Mouse (Mus musculus) thymus, adult 18-20 months (tissue): ENCODE measurements at regions not wholly inside any gene's neighbourhood (a gene's known extent, or its start where the extent isn't known, plus 50 kb on each side); places are given as distances from the start of the nearest gene placed in this dataset.

Experiments used
- DNase-seq, 2 experiments: peaks; one replicate each; pipeline ENCODE4 v3.0.0; 2022; ENCODE audit warnings: mixed read lengths in 2 of 2

- DNase-seq: no peak
These were observed 156.0 kb downstream of the Gm10260 start for GRCm38 (mm10) chr13:97604451-97604850.

DNA sequence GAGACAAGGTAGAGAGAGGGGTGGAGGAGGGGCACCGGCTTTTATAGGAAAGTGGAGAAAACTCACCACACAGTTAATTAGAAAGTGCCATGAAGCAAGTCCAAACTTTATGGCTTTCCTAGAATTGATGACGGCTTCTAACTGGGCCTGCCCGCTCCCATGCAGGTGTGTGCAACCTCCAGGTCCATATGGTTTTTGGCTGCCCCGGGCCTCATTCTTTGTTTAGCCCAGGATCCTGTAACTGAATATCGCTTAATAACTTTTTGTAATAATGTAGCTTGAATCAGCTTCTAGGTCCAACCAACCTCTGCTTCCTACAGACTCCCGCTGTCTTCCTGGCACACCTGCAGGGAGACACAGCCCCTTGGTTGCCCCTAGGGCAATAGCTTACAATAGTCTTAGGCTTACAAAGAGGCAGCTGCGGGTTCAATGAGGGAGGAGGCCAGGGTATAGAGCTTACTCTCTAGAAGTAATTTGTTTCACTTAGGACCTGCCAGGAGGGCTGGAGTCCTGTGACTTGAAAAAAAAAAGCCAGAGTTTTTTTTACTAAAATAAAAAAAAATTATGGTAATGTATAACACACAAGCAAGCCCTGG lies 159.2 kb downstream of the Gm10260 start:
- DNase-seq: no peak

DNA sequence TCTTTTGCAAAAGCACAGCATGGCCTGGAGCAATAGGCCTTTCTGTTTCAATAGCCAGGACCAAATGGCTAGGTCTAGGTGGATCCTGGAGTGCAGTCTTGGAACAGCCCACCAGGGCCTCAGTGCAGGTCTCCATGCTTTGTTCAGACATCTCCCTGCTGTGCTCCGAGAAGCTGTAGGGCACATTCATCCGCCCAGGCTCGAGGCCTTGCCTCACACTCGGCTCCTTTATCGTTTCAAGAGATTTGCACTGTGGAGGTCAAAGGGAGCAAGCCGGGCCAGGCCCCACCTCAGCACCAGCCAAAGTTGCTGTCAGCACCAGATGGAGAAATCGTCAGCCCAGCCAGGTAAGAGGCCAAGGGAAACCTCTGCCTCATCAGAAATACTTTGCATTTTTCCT lies 160.3 kb downstream of the Gm10260 start:
- DNase-seq: no peak

- DNase-seq: no peak
These were observed 161.7 kb downstream of the Gm10260 start for GRCm38 (mm10) chr13:97598507-97599431.

- no peak for DNase-seq
These were observed 165.6 kb downstream of the Gm10260 start for GRCm38 (mm10) chr13:97594851-97595250.

GRCm38 (mm10) chr13:97589626-97590025 lies 170.8 kb downstream of the Gm10260 start:
- no peak for DNase-seq

- no peak for DNase-seq
These were observed 172.3 kb downstream of the Gm10260 start for GRCm38 (mm10) chr13:97588085-97588484.

- DNase-seq: no peak
These were observed 173.3 kb downstream of the Gm10260 start for GRCm38 (mm10) chr13:97587088-97587487.

DNA sequence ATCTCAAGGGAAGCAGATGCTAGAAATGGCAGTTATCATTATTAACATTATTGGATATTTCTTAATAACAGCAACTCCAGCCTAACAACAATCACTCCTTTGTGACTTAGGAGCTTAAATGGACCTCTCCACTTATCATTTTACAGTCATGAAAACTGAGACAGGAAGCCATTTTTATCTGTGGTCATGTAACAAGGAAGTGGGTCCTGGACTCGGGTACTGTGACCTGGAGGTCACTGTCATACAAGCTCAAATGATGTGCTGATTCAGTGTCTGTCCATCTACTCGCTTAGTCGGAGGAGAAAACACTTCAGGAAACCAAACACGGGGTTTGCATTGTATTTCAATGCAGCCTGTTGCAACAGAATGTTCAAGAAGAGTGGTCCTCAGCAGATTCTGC lies 176.4 kb downstream of the Gm10260 start:
- no peak for DNase-seq

DNA sequence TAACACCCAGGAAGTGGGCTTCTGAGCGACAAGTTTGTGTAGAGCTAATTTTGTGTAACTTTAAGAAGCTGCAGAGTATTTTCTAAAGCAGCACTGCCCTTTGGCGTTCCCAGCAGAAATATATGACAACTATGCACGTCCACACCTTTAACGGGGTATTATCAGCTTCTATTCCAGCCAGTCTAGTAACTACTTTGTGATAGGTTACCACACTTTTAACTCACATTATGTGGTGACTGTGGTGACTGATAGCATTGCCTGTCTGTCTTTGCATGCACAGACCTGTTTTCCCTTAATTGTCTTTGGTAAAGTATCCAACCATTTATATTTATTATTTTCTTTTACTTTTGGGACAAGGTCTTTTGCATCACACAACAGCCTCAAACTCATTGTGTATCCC lies 179.1 kb downstream of the Gm10260 start:
- no peak for DNase-seq

DNA sequence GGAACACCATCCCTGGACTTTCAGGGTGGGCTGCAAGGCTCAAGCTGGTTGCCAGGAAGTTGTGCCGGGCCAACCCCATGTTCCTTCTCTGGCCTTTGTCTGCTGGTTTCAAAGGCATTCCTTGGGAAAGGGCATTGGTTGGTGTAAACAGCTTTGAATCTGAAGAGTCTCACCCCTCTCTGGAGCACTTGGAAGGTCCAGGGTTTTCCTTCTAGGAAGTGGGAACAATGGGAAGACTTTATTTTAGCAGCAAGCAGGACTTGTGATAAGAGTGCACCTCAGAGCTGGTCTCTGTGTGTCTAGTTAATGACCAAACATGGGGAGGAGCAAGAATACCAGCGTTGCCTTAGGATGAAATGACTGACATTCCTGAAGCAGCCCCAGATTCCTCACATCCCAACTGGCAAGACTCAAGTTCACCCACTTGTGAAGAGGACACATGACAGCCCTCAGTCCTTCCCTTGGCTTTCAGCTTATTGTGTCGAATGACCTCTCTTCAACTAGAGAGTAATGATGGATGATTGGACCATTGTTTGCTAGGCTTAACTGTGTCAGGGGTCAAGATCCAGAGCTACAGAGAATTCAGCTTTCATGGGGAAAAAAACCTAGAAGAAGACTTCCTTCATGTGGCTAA lies 180.1 kb downstream of the Gm10260 start:
- no peak for DNase-seq

GRCm38 (mm10) chr13:97578595-97578994 lies 181.8 kb downstream of the Gm10260 start:
- no peak for DNase-seq

- no peak for DNase-seq
These were observed 183.2 kb downstream of the Gm10260 start for GRCm38 (mm10) chr13:97577081-97577785.

DNA sequence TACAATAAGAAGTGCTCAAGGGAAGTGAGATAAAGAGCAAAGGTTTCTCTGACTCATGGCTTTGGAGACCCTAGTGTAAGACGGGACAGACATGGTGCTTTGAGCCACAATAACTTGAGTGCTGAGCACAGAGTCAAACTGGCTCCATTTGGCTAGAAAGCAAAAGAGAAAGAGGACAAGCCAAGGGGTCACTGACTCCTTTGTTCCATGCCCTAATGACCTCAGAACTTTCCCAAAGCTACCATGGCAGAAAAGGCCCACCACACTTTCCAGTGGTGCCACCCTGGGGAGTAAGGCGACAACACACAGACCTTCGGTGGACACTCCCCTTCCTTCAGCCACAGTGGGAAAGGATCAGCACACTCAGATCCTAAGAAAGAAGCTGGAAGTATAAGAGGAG lies 186.8 kb downstream of the Gm10260 start:
- no peak for DNase-seq

DNA sequence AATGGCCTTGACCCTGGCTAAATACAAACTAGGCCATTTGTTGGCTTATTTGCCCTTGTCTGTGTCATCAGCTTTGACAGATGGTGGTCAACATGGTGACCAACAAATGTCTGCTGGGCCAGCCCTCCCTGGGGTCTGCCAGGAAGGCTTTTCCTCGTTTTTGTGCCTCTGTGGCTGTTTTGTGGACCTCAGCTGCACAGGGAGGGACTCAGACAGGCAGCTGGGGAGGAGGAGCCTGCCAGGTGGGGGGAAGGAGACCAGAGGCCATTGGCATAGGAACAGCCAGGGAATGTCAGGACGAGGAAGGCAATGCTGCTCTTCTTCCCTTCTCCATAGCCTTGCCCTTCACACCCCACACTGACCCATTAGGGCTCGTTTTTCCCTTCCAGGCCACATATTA lies 188.1 kb downstream of the Gm10260 start:
- DNase-seq: no peak

- no peak for DNase-seq
These were observed 190.4 kb downstream of the Gm10260 start for GRCm38 (mm10) chr13:97570009-97570408.

GRCm38 (mm10) chr13:97567632-97568031 lies 192.8 kb downstream of the Gm10260 start:
- DNase-seq: no peak

GRCm38 (mm10) chr13:97566071-97566470 lies 194.4 kb downstream of the Gm10260 start:
- DNase-seq: no peak

DNA sequence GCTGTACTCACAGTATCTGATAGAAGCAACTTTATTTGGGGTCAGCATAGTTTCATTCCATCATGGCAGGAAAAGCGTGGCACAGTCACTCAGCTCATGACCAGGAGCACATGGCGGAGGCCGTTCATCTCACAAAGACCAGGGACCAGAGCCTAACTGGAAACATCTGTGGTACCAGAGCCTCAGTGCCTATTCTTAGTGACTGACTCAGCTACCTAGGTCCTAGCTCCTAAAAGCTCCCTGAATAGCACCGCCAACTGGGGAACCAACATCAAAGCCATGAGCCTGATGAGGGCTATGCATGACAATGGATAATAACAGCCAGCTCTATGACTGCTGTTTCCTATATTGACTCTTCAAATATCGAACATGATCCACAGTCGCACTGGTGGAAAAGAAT lies 198.2 kb downstream of the Gm10260 start:
- no peak for DNase-seq

DNA sequence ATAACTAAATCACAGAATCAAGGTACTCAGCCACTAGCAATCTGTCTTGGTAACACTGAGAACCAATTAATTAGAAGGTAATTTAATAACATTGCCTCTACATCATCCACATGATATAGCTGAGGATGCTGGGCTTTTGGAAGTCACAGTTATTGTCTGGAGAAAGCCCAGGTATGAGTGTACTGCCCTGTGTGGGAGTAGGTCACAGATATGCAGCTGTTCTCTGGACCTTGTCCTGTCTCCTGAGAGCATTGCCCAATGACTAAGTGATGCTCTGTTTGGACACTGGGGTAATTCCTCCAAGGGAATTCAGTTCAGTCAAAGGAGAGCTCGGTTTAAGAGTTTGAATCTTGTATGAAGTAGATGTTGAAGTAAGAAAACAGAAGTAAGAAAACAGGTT lies 199.6 kb downstream of the Gm10260 start:
- no peak for DNase-seq

GRCm38 (mm10) chr13:97559611-97560385 lies 200.6 kb downstream of the Gm10260 start:
- DNase-seq: no peak

DNA sequence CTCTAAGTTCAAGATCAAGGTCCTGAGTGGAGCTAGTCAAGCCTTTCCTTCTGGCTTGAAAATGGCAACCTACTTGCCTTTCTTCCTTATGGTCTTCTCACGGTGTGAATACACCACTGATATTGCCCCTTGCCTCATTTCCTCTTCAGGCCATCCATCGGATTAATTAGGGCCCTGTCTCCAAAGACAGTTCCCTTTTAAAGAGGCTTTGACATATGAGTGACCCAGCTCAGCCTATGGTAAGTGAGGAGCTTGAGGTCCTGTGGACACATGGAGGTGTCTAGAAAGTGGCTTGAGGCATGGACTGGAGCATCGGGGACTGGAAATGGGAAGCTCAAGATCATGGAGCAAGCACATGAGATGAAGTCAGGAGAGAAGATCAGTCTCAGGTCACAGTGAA lies 201.5 kb downstream of the Gm10260 start:
- no peak for DNase-seq
